Mouse (Mus musculus): ENCODE data around the gene Golga5.
"Not testable (repeated sequence)": the region's sequence is repeated elsewhere in the genome, so short reads cannot be mapped to it uniquely, and the experiment has no call there.

The Golga5 gene

GRCm38 (mm10) chr12:102445436-102445835 lies 23.5 kb upstream of the Golga5 start:
- DNase-seq (ENCODE audit: low spot score in 2 of 2) = no peak

GRCm38 (mm10) chr12:102450437-102450836 lies 18.5 kb upstream of the Golga5 start:
- DNase-seq (ENCODE audit: low spot score in 2 of 2) = no peak

GRCm38 (mm10) chr12:102451126-102451851 lies 17.6 kb upstream of the Golga5 start:
- no peak for DNase-seq (ENCODE audit: low spot score in 2 of 2)

- no peak for DNase-seq (ENCODE audit: low spot score in 2 of 2)
Measured at GRCm38 (mm10) chr12:102453581-102453980, 15.4 kb upstream of the Golga5 start.

GRCm38 (mm10) chr12:102456467-102457193 lies 12.3 kb upstream of the Golga5 start:
- DNase-seq (ENCODE audit: low spot score in 2 of 2) = no peak

- no peak for DNase-seq (ENCODE audit: low spot score in 2 of 2)
Measured at GRCm38 (mm10) chr12:102460014-102460413, 8.9 kb upstream of the Golga5 start.

- DNase-seq (ENCODE audit: low spot score in 2 of 2) = no peak
Measured at GRCm38 (mm10) chr12:102461177-102461576, 7.8 kb upstream of the Golga5 start.

- DNase-seq (ENCODE audit: low spot score in 2 of 2) = no peak
Measured at GRCm38 (mm10) chr12:102464650-102465049, 4.3 kb upstream of the Golga5 start.

GRCm38 (mm10) chr12:102468136-102468535 lies 799 bp upstream of the Golga5 start:
- DNase-seq (ENCODE audit: low spot score in 2 of 2) = no peak

- no peak for DNase-seq (ENCODE audit: low spot score in 2 of 2)
Measured at GRCm38 (mm10) chr12:102474411-102474810, 5.5 kb downstream of the Golga5 start.

- no peak for DNase-seq (ENCODE audit: low spot score in 2 of 2)
Measured at GRCm38 (mm10) chr12:102480481-102480880, 11.5 kb downstream of the Golga5 start.

- no peak for DNase-seq (ENCODE audit: low spot score in 2 of 2)
Measured at GRCm38 (mm10) chr12:102484946-102485345, 16.0 kb downstream of the Golga5 start.

- DNase-seq (ENCODE audit: low spot score in 2 of 2) = no peak
Measured at GRCm38 (mm10) chr12:102491911-102492310, 23.0 kb downstream of the Golga5 start.

- DNase-seq (ENCODE audit: low spot score in 2 of 2) = not testable (repeated sequence)
Measured at GRCm38 (mm10) chr12:102495754-102496153, 26.8 kb downstream of the Golga5 start.

GRCm38 (mm10) chr12:102497905-102498304 lies 29.0 kb downstream of the Golga5 start:
- DNase-seq (ENCODE audit: low spot score in 2 of 2) = no peak

GRCm38 (mm10) chr12:102498726-102499125 lies 29.8 kb downstream of the Golga5 start:
- no peak for DNase-seq (ENCODE audit: low spot score in 2 of 2)

GRCm38 (mm10) chr12:102499210-102499609 lies 30.3 kb downstream of the Golga5 start:
- DNase-seq (ENCODE audit: low spot score in 2 of 2) = no peak

GRCm38 (mm10) chr12:102499723-102500122 lies 30.8 kb downstream of the Golga5 start:
- DNase-seq (ENCODE audit: low spot score in 2 of 2) = no peak

GRCm38 (mm10) chr12:102501038-102501437 lies 32.1 kb downstream of the Golga5 start:
- DNase-seq (ENCODE audit: low spot score in 2 of 2) = no peak

GRCm38 (mm10) chr12:102501848-102502595 lies 33.1 kb downstream of the Golga5 start:
- DNase-seq (ENCODE audit: low spot score in 2 of 2) = no peak

GRCm38 (mm10) chr12:102505131-102505713 lies 36.3 kb downstream of the Golga5 start:
- DNase-seq (ENCODE audit: low spot score in 2 of 2) = no peak

- no peak for DNase-seq (ENCODE audit: low spot score in 2 of 2)
Measured at GRCm38 (mm10) chr12:102505949-102506348, 37.0 kb downstream of the Golga5 start.

Data from spleen, postnatal 14 days (tissue).